11 mouse cellular contexts compared by ENCODE assay signal in the genomic region with DNA sequence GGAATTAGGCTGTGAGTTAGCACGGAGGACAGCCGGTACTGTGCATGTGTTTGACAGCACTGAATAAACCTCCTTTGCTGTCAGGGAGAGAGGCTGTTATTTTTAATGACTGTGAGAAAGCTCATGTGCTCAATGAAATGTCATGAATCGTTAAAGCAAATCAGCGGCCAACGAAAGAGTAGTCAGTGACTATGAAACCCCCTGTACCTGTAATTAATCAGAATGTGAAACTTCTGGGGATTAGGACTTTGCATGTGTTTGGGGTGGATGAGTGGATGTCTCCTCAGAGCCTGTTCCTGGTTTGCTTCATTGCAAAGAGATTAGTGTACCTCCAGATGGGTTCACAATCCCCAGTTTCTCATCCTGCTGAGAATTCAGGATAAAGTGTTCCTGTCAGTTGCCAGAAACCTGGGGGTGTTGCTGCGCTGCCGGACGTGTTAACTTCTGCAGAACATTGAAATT.
DNase-seq lines count a peak whose midpoint lies in the region; ATAC-seq lines count a peak whose summit lies in the region.
"Had no signal": no experiment of that assay in that cellular context is flagged by ENCODE, and none has a peak within 500 bp of the region (broad histone marks: within the 10 kb centered on the region; RNA-seq: fewer than 3 reads in every experiment).

No protein-coding gene starts in this region.

- WGBS in forebrain, embryonic 16.5 days, result 40% methylated on average over 8 of the region's 8 CpGs
- 66% methylated on average over 8 of the region's 8 CpGs for WGBS in forebrain, embryonic 11.5 days
- 44% methylated on average over 8 of the region's 8 CpGs for WGBS in limb, embryonic 10.5 days

- intact Hi-C loops in heart, postnatal 10 days (cut with DNase I), result no loop called here

- H3K4me3 ChIP-seq in forebrain, embryonic 16.5 days (replicated peaks; ENCODE audit: low read length), result no peak overlapping the region
- H3K4me3 ChIP-seq in forebrain, embryonic 11.5 days (ENCODE audit: low read depth, low read length), result no peak overlapping the region
- H3K4me3 ChIP-seq in limb, embryonic 10.5 days, result no peak overlapping the region
- H3K4me3 ChIP-seq: forebrain, embryonic 13.5 days; heart, embryonic 10.5 days had no signal

- H3K27me3 ChIP-seq in forebrain, embryonic 16.5 days (replicated peaks; ENCODE audit: control insufficient read depth, insufficient read depth, low read length), result no peaks in the 10 kb centered on the region
- H3K27me3 ChIP-seq in forebrain, embryonic 11.5 days (ENCODE audit: control insufficient read depth, insufficient read depth, low read length), result no peaks in the 10 kb centered on the region
- no peaks in the 10 kb centered on the region for H3K27me3 ChIP-seq in limb, embryonic 10.5 days (ENCODE audit: low read depth, poor library complexity, severe bottlenecking)
- H3K27me3 ChIP-seq: forebrain, embryonic 13.5 days had no signal

- ATAC-seq in forebrain, embryonic 16.5 days, result peak; percentile 38; the same call in 1 of the 2 replicates
- ATAC-seq in forebrain, embryonic 11.5 days (replicated peaks; ENCODE audit: low FRiP score), result no peak
- ATAC-seq: forebrain, embryonic 13.5 days had no signal

- H3K27ac ChIP-seq in forebrain, embryonic 16.5 days (ENCODE audit: low read length), result no peak overlapping the region
- H3K27ac ChIP-seq in forebrain, embryonic 11.5 days (ENCODE audit: low read depth, low read length), result no peak overlapping the region
- H3K27ac ChIP-seq in limb, embryonic 10.5 days, result peak overlapping the region; percentile 50; the same call in 1 of the 2 replicates
- H3K27ac ChIP-seq: forebrain, embryonic 13.5 days; heart, embryonic 10.5 days had no signal

- H3K4me2 ChIP-seq in forebrain, embryonic 16.5 days (ENCODE audit: low read length), result no peak overlapping the region
- H3K4me2 ChIP-seq in forebrain, embryonic 11.5 days (ENCODE audit: low read depth, low read length, severe bottlenecking), result no peak overlapping the region
- H3K4me2 ChIP-seq: forebrain, embryonic 13.5 days had no signal

- H3K36me3 ChIP-seq in forebrain, embryonic 16.5 days (ENCODE audit: control insufficient read depth, insufficient read depth), result no peaks in the 10 kb centered on the region
- no peaks in the 10 kb centered on the region for H3K36me3 ChIP-seq in forebrain, embryonic 11.5 days (ENCODE audit: control insufficient read depth, insufficient read depth, low read length)
- no peaks in the 10 kb centered on the region for H3K36me3 ChIP-seq in limb, embryonic 10.5 days
- H3K36me3 ChIP-seq: heart, embryonic 10.5 days had no signal

- no peak for DNase-seq in forebrain, embryonic 11.5 days (ENCODE audit: low spot score)
- DNase-seq in brain, adult 2 months (ENCODE audit: low read depth, low spot score), result peak; percentile 84
- peak; percentile 32 to 53 for DNase-seq in layer of hippocampus, adult 8-10 months (ENCODE audit: low spot score in 2 of 2)
- peak; percentile 31 for DNase-seq in limb, embryonic 10.5 days (ENCODE audit: low spot score)
- DNase-seq in urinary bladder, postnatal 10 days (ENCODE audit: low spot score), result no peak
- DNase-seq in adrenal gland, postnatal 36 days, result no peak
- no peak for DNase-seq in heart, postnatal 10 days
- DNase-seq: adrenal gland, postnatal 14 days had no signal

- no peaks in the 10 kb centered on the region for H3K4me1 ChIP-seq in forebrain, embryonic 16.5 days (replicated peaks; ENCODE audit: control insufficient read depth, insufficient read depth, low read length)
- H3K4me1 ChIP-seq in forebrain, embryonic 11.5 days (replicated peaks; ENCODE audit: control insufficient read depth, insufficient read depth, low read length), result no peaks in the 10 kb centered on the region
- peaks cover 31% of the 10 kb centered on the region for H3K4me1 ChIP-seq in limb, embryonic 10.5 days
- H3K4me1 ChIP-seq: forebrain, embryonic 13.5 days; heart, embryonic 10.5 days had no signal

- H3K9me3 ChIP-seq in forebrain, embryonic 16.5 days (ENCODE audit: control insufficient read depth, low read length), result no peaks in the 10 kb centered on the region
- no peaks in the 10 kb centered on the region for H3K9me3 ChIP-seq in forebrain, embryonic 11.5 days (ENCODE audit: control insufficient read depth, low read length)
- no peaks in the 10 kb centered on the region for H3K9me3 ChIP-seq in limb, embryonic 10.5 days (replicated peaks)
- H3K9me3 ChIP-seq: forebrain, embryonic 13.5 days; heart, embryonic 10.5 days had no signal

- H3K9ac ChIP-seq in forebrain, embryonic 16.5 days (replicated peaks; ENCODE audit: low read depth, low read length), result no peak overlapping the region
- no peak overlapping the region for H3K9ac ChIP-seq in forebrain, embryonic 11.5 days (ENCODE audit: low read length)
- H3K9ac ChIP-seq: forebrain, embryonic 13.5 days had no signal

Comparison
In these comparisons a context has a peak if more than half of its experiments do, and no peak if none do; other contexts are left out.
1. DNase-seq: peak in brain, adult 2 months (single experiment), layer of hippocampus, adult 8-10 months (2 of 2) and limb, embryonic 10.5 days (single experiment); none in forebrain, embryonic 11.5 days (single experiment), urinary bladder, postnatal 10 days (single experiment), adrenal gland, postnatal 36 days (0 of 2) and heart, postnatal 10 days (0 of 2).